Mouse (Mus musculus): ENCODE data around the gene Grwd1. TPM values are rescaled to one million over a fixed set of nuclear protein-coding genes. Genes with fewer than 3 reads are reported as not detected.

The Grwd1 gene
- polyA plus RNA-seq, 1 experiment from 2014 or later: 19.3 TPM

- Histone ChIP-seq H3K4me3 (ENCODE audit: low read depth, low read length) (no peak overlapping the region), H3K9ac (replicated peaks) (no peak overlapping the region), H3K9me3 (ENCODE audit: low read length) (no peaks in the 10 kb centered on the region), H3K36me3 (replicated peaks; ENCODE audit: insufficient read depth, low read length) (peaks cover 31% of the 10 kb centered on the region), H3K4me2 (ENCODE audit: low read depth, low read length) (no peak overlapping the region), H3K4me1 (ENCODE audit: insufficient read depth) (peaks cover 14% of the 10 kb centered on the region), H3K27me3 (ENCODE audit: insufficient read depth, low read length) (peaks cover 7% of the 10 kb centered on the region), H3K27ac (ENCODE audit: low read depth) (no peak overlapping the region)
- no peak for DNase-seq
- WGBS (ENCODE audit: insufficient replicate concordance): 85% methylated on average over 7 of the region's 7 CpGs
- TF ChIP-seq EP300 (IDR thresholded peaks at IDR 0.05; ENCODE audit: low read depth) (no peak), CTCF (IDR thresholded peaks at IDR 0.05; ENCODE audit: low read depth) (no peak)
- ATAC-seq: no peak
Measured at GRCm38 (mm10) chr7:45826631-45827030, 4.1 kb downstream of the Grwd1 start.

GRCm38 (mm10) chr7:45824598-45824997, 6.1 kb downstream of the Grwd1 start, which contains the start of gene Kcnj14:
Gene Kcnj14 (minus strand): TSS chr7:45824782.
- WGBS (ENCODE audit: insufficient replicate concordance): 60% methylated on average over 7 of the region's 7 CpGs
- no peak for TF ChIP-seq CTCF (IDR thresholded peaks at IDR 0.05; ENCODE audit: low read depth)
- no peak for TF ChIP-seq EP300 (IDR thresholded peaks at IDR 0.05; ENCODE audit: low read depth)
- peaks cover under 1% of the 10 kb centered on the region for H3K4me1 ChIP-seq (ENCODE audit: insufficient read depth)
- H3K9ac ChIP-seq (replicated peaks): no peak within 1 kb of the TSS
- DNase-seq: no peak
- no peak; the same call in 1 of the 2 replicates for ATAC-seq
- no peaks in the 10 kb centered on the region for H3K9me3 ChIP-seq (ENCODE audit: low read length)
- H3K4me2 ChIP-seq (ENCODE audit: low read depth, low read length): no peak within 1 kb of the TSS
- no peak within 1 kb of the TSS for H3K4me3 ChIP-seq (ENCODE audit: low read depth, low read length)
- H3K27ac ChIP-seq (ENCODE audit: low read depth): no peak within 1 kb of the TSS
- 0 out of 2 replicates have a peak, but pooled peaks cover 2% of the 10 kb centered on the region for H3K27me3 ChIP-seq (ENCODE audit: insufficient read depth, low read length)
- peaks cover 31% of the 10 kb centered on the region for H3K36me3 ChIP-seq (replicated peaks; ENCODE audit: insufficient read depth, low read length)

- Histone ChIP-seq H3K36me3 (replicated peaks; ENCODE audit: insufficient read depth, low read length) (peaks cover 9% of the 10 kb centered on the region), H3K4me1 (ENCODE audit: insufficient read depth) (no peaks in the 10 kb centered on the region), H3K27ac (ENCODE audit: low read depth) (no peak overlapping the region), H3K9ac (replicated peaks) (no peak overlapping the region), H3K9me3 (ENCODE audit: low read length) (no peaks in the 10 kb centered on the region), H3K4me2 (ENCODE audit: low read depth, low read length) (no peak overlapping the region), H3K27me3 (ENCODE audit: insufficient read depth, low read length) (0 out of 2 replicates have a peak, but pooled peaks cover 2% of the 10 kb centered on the region), H3K4me3 (ENCODE audit: low read depth, low read length) (no peak overlapping the region)
- no peak for TF ChIP-seq EP300 (IDR thresholded peaks at IDR 0.05; ENCODE audit: low read depth)
- TF ChIP-seq CTCF (IDR thresholded peaks at IDR 0.05; ENCODE audit: low read depth): no peak
- DNase-seq (no peak), ATAC-seq (no peak)
Measured at GRCm38 (mm10) chr7:45820913-45821312, 9.8 kb downstream of the Grwd1 start.

- Histone ChIP-seq H3K9me3 (ENCODE audit: low read length) (no peaks in the 10 kb centered on the region), H3K9ac (replicated peaks) (no peak overlapping the region), H3K4me1 (ENCODE audit: insufficient read depth) (peaks cover 2% of the 10 kb centered on the region; the same call in 1 of the 2 replicates), H3K4me3 (ENCODE audit: low read depth, low read length) (no peak overlapping the region), H3K4me2 (ENCODE audit: low read depth, low read length) (no peak overlapping the region), H3K27me3 (ENCODE audit: insufficient read depth, low read length) (0 out of 2 replicates have a peak, but pooled peaks cover 2% of the 10 kb centered on the region), H3K27ac (ENCODE audit: low read depth) (no peak overlapping the region), H3K36me3 (replicated peaks; ENCODE audit: insufficient read depth, low read length) (no peaks in the 10 kb centered on the region; the same call in 1 of the 2 replicates)
- DNase-seq (no peak), ATAC-seq (no peak)
- TF ChIP-seq CTCF (IDR thresholded peaks at IDR 0.05; ENCODE audit: low read depth): no peak
- no peak for TF ChIP-seq EP300 (IDR thresholded peaks at IDR 0.05; ENCODE audit: low read depth)
- 12% methylated on average over 25 of the region's 25 CpGs for WGBS (ENCODE audit: insufficient replicate concordance)
Measured at GRCm38 (mm10) chr7:45819843-45820242, 10.9 kb downstream of the Grwd1 start.

GRCm38 (mm10) chr7:45815984-45816351, 14.8 kb downstream of the Grwd1 start:
- DNase-seq: no peak
- no peak for ATAC-seq
- Histone ChIP-seq H3K4me3 (ENCODE audit: low read depth, low read length) (no peak overlapping the region), H3K27ac (ENCODE audit: low read depth) (no peak overlapping the region), H3K27me3 (ENCODE audit: insufficient read depth, low read length) (0 out of 2 replicates have a peak, but pooled peaks cover 2% of the 10 kb centered on the region), H3K9ac (replicated peaks) (no peak overlapping the region), H3K9me3 (ENCODE audit: low read length) (no peaks in the 10 kb centered on the region), H3K36me3 (replicated peaks; ENCODE audit: insufficient read depth, low read length) (peaks cover 17% of the 10 kb centered on the region), H3K4me1 (ENCODE audit: insufficient read depth) (peaks cover 12% of the 10 kb centered on the region), H3K4me2 (ENCODE audit: low read depth, low read length) (no peak overlapping the region)
- TF ChIP-seq CTCF (IDR thresholded peaks at IDR 0.05; ENCODE audit: low read depth): no peak
- TF ChIP-seq EP300 (IDR thresholded peaks at IDR 0.05; ENCODE audit: low read depth): no peak
- WGBS (ENCODE audit: insufficient replicate concordance): 66% methylated on average over 2 of the region's 2 CpGs

- H3K4me2 ChIP-seq (ENCODE audit: low read depth, low read length): peak overlapping the region; percentile 66; the same call in 1 of the 2 replicates
- no peak for DNase-seq
- peaks cover 22% of the 10 kb centered on the region for H3K36me3 ChIP-seq (replicated peaks; ENCODE audit: insufficient read depth, low read length)
- H3K9ac ChIP-seq (replicated peaks): no peak overlapping the region
- no peak overlapping the region for H3K27ac ChIP-seq (ENCODE audit: low read depth)
- H3K9me3 ChIP-seq (ENCODE audit: low read length): no peaks in the 10 kb centered on the region
- H3K27me3 ChIP-seq (ENCODE audit: insufficient read depth, low read length): 0 out of 2 replicates have a peak, but pooled peaks cover 2% of the 10 kb centered on the region
- 73% methylated on average over 10 of the region's 10 CpGs for WGBS (ENCODE audit: insufficient replicate concordance)
- H3K4me3 ChIP-seq (ENCODE audit: low read depth, low read length): no peak overlapping the region
- peaks cover 12% of the 10 kb centered on the region for H3K4me1 ChIP-seq (ENCODE audit: insufficient read depth)
- TF ChIP-seq CTCF (IDR thresholded peaks at IDR 0.05; ENCODE audit: low read depth) (no peak), EP300 (IDR thresholded peaks at IDR 0.05; ENCODE audit: low read depth) (no peak)
- no peak for ATAC-seq
Measured at GRCm38 (mm10) chr7:45815323-45815983, 15.3 kb downstream of the Grwd1 start.

Measured in liver, postnatal 0 days (tissue).